Mouse (Mus musculus): ENCODE data around the gene Fancc.

DNA sequence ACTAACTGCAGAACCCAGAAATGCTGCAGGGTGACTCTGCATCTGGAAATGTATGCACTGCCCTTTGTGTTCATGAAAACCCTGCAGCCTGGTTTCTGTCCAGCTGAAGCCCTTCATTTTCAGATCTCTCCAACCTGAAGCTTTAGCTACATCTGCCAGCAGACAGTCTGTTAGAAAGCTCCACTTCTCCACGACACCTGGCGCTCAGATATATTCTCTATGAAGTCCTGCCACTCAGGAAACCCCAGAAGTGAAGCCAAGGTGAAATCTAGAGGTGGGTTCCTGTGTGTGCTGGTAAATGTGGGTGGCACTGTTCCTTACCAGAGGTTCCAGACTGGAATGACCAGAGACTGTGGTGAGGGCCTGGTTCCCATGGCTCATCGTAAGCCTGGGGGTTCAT, 235.4 kb downstream of the Fancc start:
- no peak for TF ChIP-seq POLR2A (IDR thresholded peaks at IDR 0.05; ENCODE audit: control insufficient read depth, extremely low read depth, insufficient read depth, low read length, poor library complexity)
- no peak for TF ChIP-seq CTCF (IDR thresholded peaks at IDR 0.05; ENCODE audit: borderline replicate concordance, control insufficient read depth, extremely low read depth, insufficient read depth, low read length, poor library complexity)
